Mouse (Mus musculus): Measurements from ENCODE around the gene Epha3. TPM values are rescaled to one million over a fixed set of nuclear protein-coding genes. Genes with fewer than 3 reads are reported as not detected.

The Epha3 gene
- polyA plus RNA-seq, 1 experiment from 2014 or later: 10.9 TPM

DNA sequence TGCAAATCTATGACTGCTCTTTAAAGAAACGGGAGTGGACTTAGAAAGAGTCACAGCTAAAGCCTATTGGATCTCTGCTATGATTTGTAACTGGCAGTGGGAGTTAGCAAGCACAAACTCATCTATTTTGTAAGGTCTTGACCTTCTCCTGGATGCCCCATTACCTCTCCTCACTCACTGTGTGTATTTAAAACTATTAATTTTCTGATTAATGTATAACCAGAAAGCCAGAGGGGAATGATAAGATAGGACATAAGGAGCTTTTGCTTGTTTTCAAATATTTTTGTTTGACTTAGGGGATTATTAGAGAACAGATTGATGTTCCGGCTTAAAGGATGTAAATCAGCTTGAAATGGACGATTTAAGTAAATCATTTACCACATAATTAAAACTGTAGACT is 213.2 kb downstream of the Epha3 start:
- Histone ChIP-seq H3K27me3 (replicated peaks) (no peaks in the 10 kb centered on the region), H3K36me3 (no peaks in the 10 kb centered on the region), H3K27ac (replicated peaks) (no peak overlapping the region), H3K4me2 (no peak overlapping the region), H3K4me3 (no peak overlapping the region), H3K4me1 (no peaks in the 10 kb centered on the region), H3K9ac (no peak overlapping the region), H3K9me3 (no peaks in the 10 kb centered on the region)
- WGBS: 80% methylated on average over 3 of the region's 3 CpGs
- ATAC-seq (ENCODE audit: extremely low read depth, insufficient number of reproducible peaks, low FRiP score, low TSS enrichment): no peak

GRCm38 (mm10) chr16:63646577-63646976 is 217.4 kb downstream of the Epha3 start:
- Histone ChIP-seq H3K4me3 (no peak overlapping the region), H3K36me3 (no peaks in the 10 kb centered on the region), H3K27ac (replicated peaks) (no peak overlapping the region), H3K4me1 (peaks cover 3% of the 10 kb centered on the region), H3K9me3 (no peaks in the 10 kb centered on the region), H3K4me2 (no peak overlapping the region), H3K27me3 (replicated peaks) (no peaks in the 10 kb centered on the region), H3K9ac (no peak overlapping the region)
- no peak for ATAC-seq (ENCODE audit: extremely low read depth, insufficient number of reproducible peaks, low FRiP score, low TSS enrichment)

GRCm38 (mm10) chr16:63642641-63643040 is 221.3 kb downstream of the Epha3 start:
- H3K4me3 ChIP-seq: no peak overlapping the region
- ATAC-seq (ENCODE audit: extremely low read depth, insufficient number of reproducible peaks, low FRiP score, low TSS enrichment): no peak
- H3K27me3 ChIP-seq (replicated peaks): no peaks in the 10 kb centered on the region
- no peaks in the 10 kb centered on the region for H3K9me3 ChIP-seq
- H3K9ac ChIP-seq: no peak overlapping the region
- no peak overlapping the region for H3K4me2 ChIP-seq
- peaks cover 20% of the 10 kb centered on the region for H3K4me1 ChIP-seq
- no peaks in the 10 kb centered on the region for H3K36me3 ChIP-seq
- H3K27ac ChIP-seq (replicated peaks): no peak overlapping the region
- WGBS: 58% methylated on average over 2 of the region's 2 CpGs

- no peaks in the 10 kb centered on the region for H3K9me3 ChIP-seq
- H3K36me3 ChIP-seq: no peaks in the 10 kb centered on the region
- no peaks in the 10 kb centered on the region for H3K27me3 ChIP-seq (replicated peaks)
- H3K27ac ChIP-seq (replicated peaks): no peak overlapping the region
- WGBS: 35% methylated on average over 3 of the region's 3 CpGs
- H3K4me3 ChIP-seq: no peak overlapping the region
- no peak overlapping the region for H3K9ac ChIP-seq
- no peak for ATAC-seq (ENCODE audit: extremely low read depth, insufficient number of reproducible peaks, low FRiP score, low TSS enrichment)
- no peak overlapping the region for H3K4me2 ChIP-seq
- peaks cover 20% of the 10 kb centered on the region for H3K4me1 ChIP-seq
Measured at GRCm38 (mm10) chr16:63641603-63642002, 222.4 kb downstream of the Epha3 start.

DNA sequence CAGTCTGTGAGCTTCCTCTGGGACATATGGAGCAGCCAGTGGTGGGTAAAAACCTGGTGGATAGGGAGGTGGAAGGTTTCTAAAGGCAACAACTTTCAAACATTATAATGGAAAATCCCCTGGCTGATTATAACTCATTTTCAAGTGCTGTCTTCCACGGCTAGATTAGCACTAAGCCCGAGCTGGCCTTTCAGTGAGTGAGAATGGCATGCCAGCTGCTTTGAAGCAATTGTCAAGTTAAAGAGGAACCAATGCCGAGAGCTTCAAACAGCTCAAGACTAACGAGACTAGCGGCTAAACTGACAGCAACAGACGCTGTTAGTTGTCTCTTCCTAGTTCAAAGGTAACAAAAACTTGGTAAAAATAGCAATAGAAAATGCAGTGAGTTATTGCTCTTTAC is 225.3 kb downstream of the Epha3 start:
- Histone ChIP-seq H3K27ac (replicated peaks) (peak overlapping the region; percentile 15; the same call in 1 of the 2 replicates), H3K4me2 (peak overlapping the region; percentile 27; the same call in 1 of the 2 replicates), H3K36me3 (no peaks in the 10 kb centered on the region), H3K9me3 (no peaks in the 10 kb centered on the region), H3K4me1 (peaks cover 20% of the 10 kb centered on the region), H3K4me3 (no peak overlapping the region), H3K27me3 (replicated peaks) (no peaks in the 10 kb centered on the region), H3K9ac (no peak overlapping the region)
- ATAC-seq (ENCODE audit: extremely low read depth, insufficient number of reproducible peaks, low FRiP score, low TSS enrichment): no peak
- WGBS: 22% methylated on average over 6 of the region's 6 CpGs

GRCm38 (mm10) chr16:63633748-63634166 is 230.2 kb downstream of the Epha3 start:
- Histone ChIP-seq H3K27me3 (replicated peaks) (no peaks in the 10 kb centered on the region), H3K4me3 (no peak overlapping the region), H3K27ac (replicated peaks) (no peak overlapping the region), H3K4me2 (no peak overlapping the region), H3K4me1 (peaks cover 7% of the 10 kb centered on the region), H3K9me3 (no peaks in the 10 kb centered on the region), H3K36me3 (no peaks in the 10 kb centered on the region), H3K9ac (no peak overlapping the region)
- WGBS: 82% methylated on average over 5 of the region's 5 CpGs
- ATAC-seq (ENCODE audit: extremely low read depth, insufficient number of reproducible peaks, low FRiP score, low TSS enrichment): no peak

DNA sequence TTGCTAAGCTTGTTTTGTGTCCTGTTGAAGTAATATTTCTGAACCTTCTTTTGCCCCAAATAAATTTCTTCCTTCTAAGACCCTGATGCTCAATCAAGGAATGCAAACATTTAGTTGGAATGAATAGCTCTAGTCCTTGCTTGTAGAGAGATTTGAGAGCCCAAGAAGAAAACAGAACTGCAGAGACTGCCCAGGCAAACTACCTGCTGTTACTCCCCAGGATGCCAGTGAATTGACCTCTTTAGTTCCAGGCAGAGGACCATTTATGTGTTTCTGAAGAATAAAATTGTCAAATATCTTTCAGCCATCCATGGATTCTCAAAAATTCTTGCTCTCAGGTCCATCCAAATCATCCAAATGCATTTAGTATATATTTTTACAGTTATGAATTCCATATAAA is 238.7 kb downstream of the Epha3 start:
- Histone ChIP-seq H3K36me3 (no peaks in the 10 kb centered on the region), H3K4me3 (no peak overlapping the region), H3K4me1 (peaks cover 6% of the 10 kb centered on the region), H3K27me3 (replicated peaks) (no peaks in the 10 kb centered on the region), H3K9ac (no peak overlapping the region), H3K9me3 (no peaks in the 10 kb centered on the region), H3K27ac (replicated peaks) (no peak overlapping the region), H3K4me2 (no peak overlapping the region)
- ATAC-seq (ENCODE audit: extremely low read depth, insufficient number of reproducible peaks, low FRiP score, low TSS enrichment): no peak

DNA sequence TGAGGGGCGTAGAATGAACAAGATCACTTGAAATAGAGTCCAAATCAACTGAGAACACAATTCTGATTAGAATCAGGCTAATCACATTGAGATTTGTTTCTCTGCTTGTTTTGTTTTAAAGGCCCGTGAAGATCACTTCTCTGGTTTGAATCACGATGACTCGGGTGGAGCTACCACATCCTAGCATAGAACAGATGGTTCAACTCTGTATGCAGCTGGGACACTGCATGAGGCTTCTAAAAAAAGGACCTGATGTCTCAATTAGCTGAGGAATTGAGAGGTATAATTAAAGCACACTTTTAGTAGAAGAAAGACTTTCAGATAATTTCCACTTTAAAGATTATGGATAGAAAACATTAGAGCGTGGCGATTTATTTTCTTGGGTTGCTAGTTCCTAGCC is 242.1 kb downstream of the Epha3 start:
- Histone ChIP-seq H3K4me3 (no peak overlapping the region), H3K27me3 (replicated peaks) (no peaks in the 10 kb centered on the region), H3K36me3 (no peaks in the 10 kb centered on the region), H3K9me3 (no peaks in the 10 kb centered on the region), H3K9ac (no peak overlapping the region), H3K27ac (replicated peaks) (no peak overlapping the region), H3K4me2 (no peak overlapping the region), H3K4me1 (no peaks in the 10 kb centered on the region)
- WGBS: 80% methylated on average over 6 of the region's 6 CpGs
- no peak for ATAC-seq (ENCODE audit: extremely low read depth, insufficient number of reproducible peaks, low FRiP score, low TSS enrichment)

- no peak overlapping the region for H3K9ac ChIP-seq
- no peaks in the 10 kb centered on the region for H3K27me3 ChIP-seq (replicated peaks)
- H3K9me3 ChIP-seq: no peaks in the 10 kb centered on the region
- no peak overlapping the region for H3K27ac ChIP-seq (replicated peaks)
- no peaks in the 10 kb centered on the region for H3K4me1 ChIP-seq
- no peak overlapping the region for H3K4me3 ChIP-seq
- 64% methylated on average over 3 of the region's 3 CpGs for WGBS
- no peak for ATAC-seq (ENCODE audit: extremely low read depth, insufficient number of reproducible peaks, low FRiP score, low TSS enrichment)
- H3K4me2 ChIP-seq: no peak overlapping the region
- no peaks in the 10 kb centered on the region for H3K36me3 ChIP-seq
Measured at GRCm38 (mm10) chr16:63615396-63615795, 248.6 kb downstream of the Epha3 start.

- no peaks in the 10 kb centered on the region for H3K4me1 ChIP-seq
- H3K4me2 ChIP-seq: no peak overlapping the region
- ATAC-seq (ENCODE audit: extremely low read depth, insufficient number of reproducible peaks, low FRiP score, low TSS enrichment): no peak
- H3K36me3 ChIP-seq: no peaks in the 10 kb centered on the region
- H3K27ac ChIP-seq (replicated peaks): no peak overlapping the region
- 65% methylated on average over 4 of the region's 4 CpGs for WGBS
- no peaks in the 10 kb centered on the region for H3K27me3 ChIP-seq (replicated peaks)
- H3K9me3 ChIP-seq: no peaks in the 10 kb centered on the region
- H3K4me3 ChIP-seq: no peak overlapping the region
- H3K9ac ChIP-seq: no peak overlapping the region
Measured at GRCm38 (mm10) chr16:63613006-63613405, 251.0 kb downstream of the Epha3 start.

GRCm38 (mm10) chr16:63600229-63600628 is 263.7 kb downstream of the Epha3 start:
- WGBS: 54% methylated on average over 3 of the region's 3 CpGs
- no peak for ATAC-seq (ENCODE audit: extremely low read depth, insufficient number of reproducible peaks, low FRiP score, low TSS enrichment)
- Histone ChIP-seq H3K36me3 (peaks cover under 1% of the 10 kb centered on the region; the same call in 1 of the 2 replicates), H3K4me3 (no peak overlapping the region), H3K4me2 (no peak overlapping the region), H3K27me3 (replicated peaks) (no peaks in the 10 kb centered on the region), H3K4me1 (no peaks in the 10 kb centered on the region), H3K27ac (replicated peaks) (no peak overlapping the region), H3K9me3 (no peaks in the 10 kb centered on the region), H3K9ac (no peak overlapping the region)

DNA sequence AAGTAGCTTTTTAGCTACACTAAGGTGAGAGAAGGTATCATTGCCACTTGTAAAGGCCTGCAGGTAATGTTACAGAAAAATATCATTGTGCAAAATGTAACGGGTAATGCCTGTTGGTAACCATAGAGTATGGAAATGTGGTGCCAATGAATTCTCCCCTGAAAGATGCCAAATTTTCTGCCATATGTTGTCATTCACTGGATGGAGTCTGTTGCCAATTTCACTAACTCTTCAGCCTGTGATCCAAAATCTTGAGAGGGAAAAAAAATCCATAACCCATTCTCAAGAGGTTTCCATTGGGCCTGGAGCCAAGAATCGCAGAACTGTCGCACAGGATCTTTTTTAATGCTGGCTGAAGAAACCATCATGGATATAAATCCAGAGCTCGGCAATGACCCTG is 269.3 kb downstream of the Epha3 start:
- no peak for ATAC-seq (ENCODE audit: extremely low read depth, insufficient number of reproducible peaks, low FRiP score, low TSS enrichment)
- H3K4me2 ChIP-seq: no peak overlapping the region
- 68% methylated on average over 4 of the region's 4 CpGs for WGBS

More for the DNA sequence above, 269.3 kb downstream of the Epha3 start:
- H3K36me3 ChIP-seq: peaks cover 8% of the 10 kb centered on the region; the same call in 1 of the 2 replicates
- no peaks in the 10 kb centered on the region for H3K9me3 ChIP-seq
- H3K4me3 ChIP-seq: no peak overlapping the region
- H3K4me1 ChIP-seq: no peaks in the 10 kb centered on the region
- H3K27ac ChIP-seq (replicated peaks): no peak overlapping the region
- no peaks in the 10 kb centered on the region for H3K27me3 ChIP-seq (replicated peaks)
- no peak overlapping the region for H3K9ac ChIP-seq
